Mouse (Mus musculus) cerebellum, adult 2 months (tissue): ENCODE results near the gene Gpc6.

Experiments
- CTCF ChIP-seq: fragments of 200-500 bp; IDR thresholded peaks from 2 replicates; pipeline ENCODE4 v1.5.1; 2011; ENCODE audit warnings: low read depth, mild to moderate bottlenecking, control low read depth, low read length, moderate library complexity, borderline replicate concordance; ENCODE audit not compliant: insufficient read depth
- POLR2A ChIP-seq: fragments of 200-500 bp; IDR thresholded peaks from 2 replicates; pipeline ENCODE4 v1.6.1; 2011; ENCODE audit warnings: low read length, control low read depth, borderline replicate concordance; ENCODE audit not compliant: insufficient read depth

DNA sequence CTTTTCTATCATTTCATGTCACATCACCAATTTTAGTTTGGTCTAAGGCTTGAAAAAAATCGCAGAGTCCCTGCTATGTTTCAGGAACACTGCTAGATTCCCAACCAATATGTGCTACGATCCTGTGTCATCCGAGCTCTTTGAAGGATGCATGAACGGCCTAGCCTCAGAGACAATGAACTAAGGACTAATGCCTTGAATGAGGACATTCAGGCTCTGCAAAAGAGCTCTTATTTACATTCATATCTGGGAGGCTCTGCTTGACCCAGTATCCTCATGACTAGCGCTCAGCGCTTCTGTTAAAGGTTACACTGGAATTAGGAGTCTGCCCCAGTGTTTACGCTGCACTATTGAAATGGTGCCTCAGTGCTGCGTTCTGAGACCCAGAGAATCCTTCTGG lies 125.8 kb downstream of the Gpc6 start:
- TF ChIP-seq CTCF (no peak), POLR2A (no peak)
